Mouse (Mus musculus) spleen, postnatal 10 days (tissue): Measurements from ENCODE around the gene Taf7l.

Experiments used
- DNase-seq, 2 experiments: peaks; one replicate each; pipeline ENCODE4 v3.0.0; 2021 to 2022; ENCODE audit warnings: low spot score in 2 of 2

Taf7l gene

GRCm38 (mm10) chrX:134476290-134476689 lies at the start of gene Taf7l:
TSS of gene Taf7l (minus strand) at chrX:134476490.
- no peak for DNase-seq

GRCm38 (mm10) chrX:134525260-134525659 lies 49.0 kb upstream of the Taf7l start:
- no peak for DNase-seq

GRCm38 (mm10) chrX:134523772-134524171 lies 47.5 kb upstream of the Taf7l start:
- no peak for DNase-seq

- DNase-seq = no peak
Observed at GRCm38 (mm10) chrX:134509473-134509872, 33.2 kb upstream of the Taf7l start.

GRCm38 (mm10) chrX:134507977-134508376 lies 31.7 kb upstream of the Taf7l start:
- DNase-seq = no peak

GRCm38 (mm10) chrX:134500651-134501050 lies 24.4 kb upstream of the Taf7l start:
- no peak for DNase-seq

GRCm38 (mm10) chrX:134481720-134482119 lies 5.4 kb upstream of the Taf7l start:
- DNase-seq = no peak

- DNase-seq = no peak
Observed at GRCm38 (mm10) chrX:134474988-134475710, 1.1 kb downstream of the Taf7l start.

- DNase-seq = no peak
Observed at GRCm38 (mm10) chrX:134427307-134427706, 49.0 kb downstream of the Taf7l start.

GRCm38 (mm10) chrX:134426819-134427218 lies 49.5 kb downstream of the Taf7l start:
- no peak for DNase-seq

- no peak for DNase-seq
Observed at GRCm38 (mm10) chrX:134425798-134426197, 50.5 kb downstream of the Taf7l start.

- no peak for DNase-seq
Observed at GRCm38 (mm10) chrX:134424263-134424662, 52.0 kb downstream of the Taf7l start.

- no peak for DNase-seq
Observed at GRCm38 (mm10) chrX:134420097-134420496, 56.2 kb downstream of the Taf7l start.

- no peak for DNase-seq
Observed at GRCm38 (mm10) chrX:134412096-134412495, 64.2 kb downstream of the Taf7l start.
